Mouse (Mus musculus) midbrain, embryonic 14.5 days (tissue): ENCODE measurements around the gene Sumo3. TPM values are rescaled to one million over a fixed set of nuclear protein-coding genes. Genes with fewer than 3 reads are reported as not detected.
A peak's percentile ranks its signal among the peaks of the same experiment; 100 is the strongest.

Experiments
- ATAC-seq: fragments of 200-750 bp; cut with Nextera tagmentation; 2 replicates; pipeline ENCODE4 v1.8.0; 2017; ENCODE audit warnings: moderate number of reproducible peaks, moderate library complexity; ENCODE audit not compliant: low FRiP score, low TSS enrichment
- DNase-seq: peaks from one replicate; pipeline ENCODE4 v3.0.0-alpha.2; 2015
- H3K27ac ChIP-seq: fragments of 300-500 bp; sonication (generic); replicated peaks from 2 replicates; pipeline ENCODE4 v1.5.1; 2014; ENCODE audit warnings: mild to moderate bottlenecking, low read depth, low read length, moderate library complexity
- H3K27me3 ChIP-seq: fragments of 300-500 bp; sonication (generic); 2 replicates; pipeline ENCODE4 v1.6.1; 2014; ENCODE audit warnings: low read length, control low read depth, mixed read lengths; ENCODE audit not compliant: control insufficient read depth, insufficient read depth
- H3K36me3 ChIP-seq: fragments of 300-500 bp; sonication (generic); 2 replicates; pipeline ENCODE4 v1.6.1; 2014; ENCODE audit warnings: low read length, control low read depth; ENCODE audit not compliant: control insufficient read depth, insufficient read depth
- H3K4me1 ChIP-seq: fragments of 300-500 bp; sonication (generic); 2 replicates; pipeline ENCODE4 v1.6.1; 2014; ENCODE audit warnings: mild to moderate bottlenecking, antibody characterized with exemption, low read length, control low read depth; ENCODE audit not compliant: control insufficient read depth, insufficient read depth
- H3K4me2 ChIP-seq: fragments of 300-500 bp; sonication (generic); 2 replicates; pipeline ENCODE4 v1.6.1; 2014; ENCODE audit warnings: mild to moderate bottlenecking, low read length, moderate library complexity
- H3K4me3 ChIP-seq: fragments of 300-500 bp; sonication (generic); replicated peaks from 2 replicates; pipeline ENCODE4 v1.5.1; 2014; ENCODE audit warnings: low read depth, low read length
- H3K9ac ChIP-seq: fragments of 300-500 bp; sonication (generic); replicated peaks from 2 replicates; pipeline ENCODE4 v1.6.1; 2014; ENCODE audit warnings: mild to moderate bottlenecking, low read length, moderate library complexity
- H3K9me3 ChIP-seq: fragments of 300-500 bp; sonication (generic); 2 replicates; pipeline ENCODE4 v1.6.1; 2016; ENCODE audit warnings: low read length, control low read depth, mixed read lengths; ENCODE audit not compliant: control insufficient read depth
- WGBS: fragments of 180-500 bp; shearing (Covaris S2); extraction: QIAGEN DNeasy Blood & Tissue Kit; methylation state at CpG from one replicate; pipeline ENCODE4 v1.1.7; 2014; 5-methylcytosine and 5-hydroxymethylcytosine counted together
- polyA plus RNA-seq: library from polyadenylated mRNA; unstranded; fragments of >200 nt; fragmentation: Nextera tagmentation; extraction: Ambion mirVana; gene quantifications from 2 replicates; pipeline ENCODE4 v1.2.1, GENCODE M21; 2014

The Sumo3 gene
- polyA plus RNA-seq, 1 experiment from 2014 or later, result 253 TPM

DNA sequence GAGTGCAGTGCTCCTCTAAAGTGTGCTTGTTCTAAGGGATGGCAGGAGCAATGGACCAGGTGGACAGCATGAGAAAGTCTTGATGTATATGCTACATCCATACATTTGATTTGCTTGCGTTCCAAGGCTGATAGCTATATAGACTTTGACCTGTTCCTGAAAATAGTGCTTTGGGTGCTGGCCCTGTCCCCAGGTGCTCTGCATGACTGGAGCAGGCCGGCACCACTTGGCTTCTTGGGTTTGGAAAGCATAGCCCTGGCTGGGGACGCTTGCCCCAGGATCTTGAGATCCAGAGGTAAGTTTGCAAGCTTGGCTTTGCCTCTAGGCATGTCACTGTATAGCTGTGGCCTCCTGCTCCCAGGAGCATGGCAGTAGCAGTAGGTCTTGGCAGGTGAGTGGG lies 19.3 kb upstream of the Sumo3 start:
- no peak for ATAC-seq
- H3K27ac ChIP-seq, result no peak overlapping the region
- H3K27me3 ChIP-seq, result no peaks in the 10 kb centered on the region
- H3K9me3 ChIP-seq, result no peaks in the 10 kb centered on the region
- 89% methylated on average over 3 of the region's 3 CpGs for WGBS
- no peak overlapping the region for H3K4me3 ChIP-seq
- H3K4me2 ChIP-seq, result no peak overlapping the region
- H3K36me3 ChIP-seq, result peaks cover 38% of the 10 kb centered on the region
- H3K4me1 ChIP-seq, result peaks cover 12% of the 10 kb centered on the region
- no peak overlapping the region for H3K9ac ChIP-seq
- DNase-seq, result no peak

DNA sequence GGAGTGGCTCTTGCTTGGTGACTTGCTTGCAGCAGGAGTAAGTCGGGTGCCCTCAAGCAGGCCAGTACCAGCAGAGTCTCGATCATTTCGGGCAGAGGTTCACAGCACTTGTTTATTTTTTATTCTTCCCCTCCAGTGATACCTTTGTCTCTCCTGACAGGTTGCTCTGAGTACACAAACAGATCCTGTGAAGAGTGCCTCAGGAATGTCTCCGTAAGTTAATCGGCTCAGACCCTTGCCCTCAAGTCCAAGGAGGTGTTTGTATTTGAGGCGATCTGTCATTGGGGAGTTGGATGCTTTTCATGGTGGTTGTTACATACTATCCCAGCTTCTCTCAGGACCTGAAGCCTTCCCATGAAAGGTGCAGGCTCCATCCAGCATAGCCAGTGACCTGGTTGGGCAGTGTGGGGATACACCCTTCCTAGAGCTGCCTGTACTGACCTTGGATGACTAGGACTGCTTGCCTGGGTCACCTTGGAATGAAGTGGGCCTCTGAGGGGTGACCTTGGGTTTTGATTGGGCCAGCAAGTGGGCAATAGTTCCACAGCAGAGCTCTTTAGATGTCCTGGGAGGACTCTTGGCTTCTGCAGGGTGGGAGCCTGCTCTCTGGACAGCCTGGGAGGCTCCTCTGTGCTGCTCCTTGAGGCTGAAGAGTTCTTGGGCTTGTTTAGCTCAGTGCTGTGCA lies 18.7 kb upstream of the Sumo3 start:
- ATAC-seq, result no peak

DNA sequence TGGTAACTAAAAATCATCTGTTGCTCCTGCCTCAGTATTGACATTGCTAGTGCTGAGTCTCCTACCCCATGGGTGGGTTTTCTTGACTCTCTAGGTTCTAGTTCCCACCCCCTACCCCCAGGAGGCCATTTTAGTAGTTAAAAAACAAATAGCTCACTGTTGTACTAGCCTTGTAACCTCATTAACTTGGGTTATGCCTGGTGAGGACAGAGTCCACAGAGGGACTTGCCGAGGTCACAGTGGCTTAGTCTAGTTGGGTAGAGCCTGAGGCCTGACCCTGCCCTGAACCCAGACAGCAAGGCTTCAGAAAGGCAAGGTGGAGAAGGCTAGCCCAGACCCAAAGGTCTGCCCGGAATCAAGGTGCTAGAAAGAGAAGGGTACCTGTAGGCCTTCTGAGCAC lies 17.9 kb upstream of the Sumo3 start:
- Histone ChIP-seq H3K4me1 (peaks cover 3% of the 10 kb centered on the region), H3K4me3 (no peak overlapping the region), H3K4me2 (no peak overlapping the region), H3K36me3 (peaks cover 49% of the 10 kb centered on the region), H3K9me3 (no peaks in the 10 kb centered on the region), H3K9ac (no peak overlapping the region), H3K27me3 (no peaks in the 10 kb centered on the region), H3K27ac (no peak overlapping the region)
- no peak for ATAC-seq
- 79% methylated on average over 2 of the region's 2 CpGs for WGBS
- DNase-seq, result no peak

More for the DNA sequence above, 18.7 kb upstream of the Sumo3 start:
- Histone ChIP-seq H3K4me2 (no peak overlapping the region), H3K4me1 (peaks cover 11% of the 10 kb centered on the region), H3K27ac (no peak overlapping the region), H3K4me3 (no peak overlapping the region), H3K36me3 (peaks cover 44% of the 10 kb centered on the region), H3K9me3 (no peaks in the 10 kb centered on the region), H3K9ac (no peak overlapping the region), H3K27me3 (no peaks in the 10 kb centered on the region)
- DNase-seq, result no peak
- 94% methylated on average over 6 of the region's 6 CpGs for WGBS

DNA sequence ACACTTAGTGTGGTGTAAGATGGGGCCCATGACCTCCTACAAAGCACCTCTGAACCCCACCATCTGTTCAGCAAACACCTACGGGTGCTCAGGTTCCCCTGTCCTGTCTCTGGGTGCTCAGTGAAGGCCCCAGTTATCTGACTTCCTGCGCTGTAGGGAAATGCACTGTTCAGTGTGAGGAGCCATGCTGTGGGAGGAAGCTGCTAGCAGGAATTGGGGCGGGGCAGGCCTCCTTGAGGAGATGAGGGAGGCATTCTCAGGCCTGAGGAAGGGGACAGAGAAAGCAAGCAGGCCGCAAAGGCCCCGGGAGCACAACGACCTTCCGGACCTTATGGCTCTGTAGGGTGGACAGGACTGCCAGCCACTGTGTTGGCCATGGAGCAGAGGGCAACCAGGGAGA lies 16.8 kb upstream of the Sumo3 start:
- DNase-seq (no peak), ATAC-seq (no peak)
- Histone ChIP-seq H3K4me2 (no peak overlapping the region), H3K27me3 (no peaks in the 10 kb centered on the region), H3K4me1 (no peaks in the 10 kb centered on the region), H3K9me3 (no peaks in the 10 kb centered on the region), H3K9ac (no peak overlapping the region), H3K36me3 (peaks cover 60% of the 10 kb centered on the region), H3K27ac (0 out of 2 replicates have a peak overlapping the region, but pooled peaks have one; percentile 5), H3K4me3 (no peak overlapping the region)
- 92% methylated on average over 7 of the region's 7 CpGs for WGBS

DNA sequence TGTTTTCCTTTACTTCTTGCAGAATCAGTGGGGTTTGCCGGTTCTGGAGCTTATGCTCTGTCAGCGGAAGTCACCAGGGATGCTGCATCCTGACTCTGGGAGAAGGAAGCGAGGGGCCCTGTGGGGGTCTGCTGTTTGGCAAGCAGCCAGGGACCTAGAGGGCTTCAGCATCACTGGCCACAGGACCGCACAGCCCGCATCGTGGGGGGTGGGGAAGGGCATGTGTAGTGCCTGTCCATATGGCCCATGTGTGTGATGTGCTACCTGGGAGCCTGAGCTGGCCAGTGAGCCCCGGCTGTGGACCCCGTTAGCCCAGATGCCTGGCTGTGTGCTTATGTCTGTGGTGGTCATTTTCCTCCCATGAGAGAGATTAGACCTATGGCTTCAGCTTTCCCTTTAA lies 16.1 kb upstream of the Sumo3 start:
- H3K9me3 ChIP-seq, result no peaks in the 10 kb centered on the region
- no peak overlapping the region for H3K27ac ChIP-seq
- no peak overlapping the region for H3K9ac ChIP-seq
- DNase-seq, result no peak
- ATAC-seq, result no peak
- WGBS, result 79% methylated on average over 8 of the region's 8 CpGs
- H3K4me1 ChIP-seq, result no peaks in the 10 kb centered on the region
- H3K36me3 ChIP-seq, result peaks cover 66% of the 10 kb centered on the region
- H3K4me2 ChIP-seq, result no peak overlapping the region
- H3K4me3 ChIP-seq, result no peak overlapping the region
- no peaks in the 10 kb centered on the region for H3K27me3 ChIP-seq

DNA sequence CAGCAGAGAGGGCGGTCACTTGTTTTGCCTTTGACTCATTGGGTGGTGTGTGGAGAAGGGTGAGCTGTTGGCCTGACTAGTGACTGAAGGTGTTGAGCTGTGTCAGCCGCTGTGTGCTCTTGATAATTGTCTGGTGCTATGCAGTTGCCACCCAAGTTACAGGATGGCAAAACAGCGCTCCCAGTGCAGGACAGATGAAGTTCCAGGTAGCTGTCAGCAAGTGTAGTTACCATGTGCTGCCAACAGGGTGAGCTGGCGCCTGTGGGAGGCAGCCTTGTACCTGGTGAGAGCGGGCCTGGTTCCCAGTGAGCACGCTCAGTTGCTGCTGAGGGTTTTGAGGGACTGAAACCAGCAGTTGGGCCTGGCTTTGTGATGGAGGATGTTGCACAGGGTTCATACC lies 15.1 kb upstream of the Sumo3 start:
- DNase-seq (peak; percentile 59), ATAC-seq (peak; percentile 20; the same call in 1 of the 2 replicates)
- Histone ChIP-seq H3K36me3 (peaks cover 77% of the 10 kb centered on the region), H3K4me1 (no peaks in the 10 kb centered on the region), H3K4me3 (no peak overlapping the region), H3K9ac (no peak overlapping the region), H3K27me3 (no peaks in the 10 kb centered on the region), H3K9me3 (no peaks in the 10 kb centered on the region), H3K4me2 (no peak overlapping the region), H3K27ac (no peak overlapping the region)
- 39% methylated on average over 6 of the region's 6 CpGs for WGBS

DNA sequence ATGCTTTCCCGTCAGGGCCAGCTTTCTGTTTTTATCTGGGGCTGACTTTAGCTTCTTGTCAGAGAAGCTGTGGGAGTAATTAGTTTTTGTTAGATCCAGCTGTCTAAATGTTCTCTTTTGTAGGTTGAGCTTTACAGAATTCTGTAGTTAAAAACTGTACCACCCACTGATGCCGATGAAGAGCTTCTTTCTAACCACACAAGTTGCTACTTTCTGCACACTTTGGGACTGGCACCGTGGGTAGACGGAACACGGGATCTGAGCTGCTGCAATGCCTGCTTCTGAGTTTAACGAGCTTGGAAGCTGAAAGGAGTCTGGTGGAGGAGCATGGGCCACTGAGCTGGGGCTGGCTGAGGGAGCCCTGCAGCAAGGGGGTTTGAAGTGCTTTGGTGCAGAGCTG lies 14.4 kb upstream of the Sumo3 start:
- ATAC-seq, result no peak
- Histone ChIP-seq H3K9me3 (no peaks in the 10 kb centered on the region), H3K4me2 (no peak overlapping the region), H3K36me3 (peaks cover 84% of the 10 kb centered on the region), H3K4me1 (no peaks in the 10 kb centered on the region), H3K4me3 (no peak overlapping the region), H3K9ac (no peak overlapping the region), H3K27me3 (no peaks in the 10 kb centered on the region), H3K27ac (no peak overlapping the region)
- DNase-seq, result no peak
- WGBS, result 85% methylated on average over 6 of the region's 6 CpGs

DNA sequence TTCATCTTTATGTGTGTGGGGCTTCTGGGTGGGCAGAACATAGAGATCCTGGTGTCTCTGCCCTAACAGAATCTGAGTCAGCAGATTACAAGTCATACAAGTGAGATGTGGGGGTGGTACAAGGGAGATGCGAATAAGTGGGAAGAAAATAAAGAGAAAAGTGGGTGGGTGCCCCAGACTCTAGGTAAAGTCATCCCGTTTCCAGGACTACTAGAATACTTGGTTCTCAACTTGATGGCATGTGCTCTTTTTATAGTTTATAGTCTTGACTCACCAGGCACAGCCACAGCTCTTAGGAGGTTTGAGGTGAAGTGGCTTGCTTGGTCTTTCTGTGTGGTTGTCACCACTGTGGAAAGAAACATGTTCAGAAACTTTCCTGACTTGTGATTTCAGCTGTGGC lies 9.8 kb upstream of the Sumo3 start:
- H3K27ac ChIP-seq, result no peak overlapping the region
- no peak overlapping the region for H3K9ac ChIP-seq
- DNase-seq (no peak), ATAC-seq (no peak)
- WGBS, result 88% methylated on average over 2 of the region's 2 CpGs
- peaks cover 82% of the 10 kb centered on the region for H3K36me3 ChIP-seq
- no peak overlapping the region for H3K4me3 ChIP-seq
- H3K9me3 ChIP-seq, result no peaks in the 10 kb centered on the region
- no peaks in the 10 kb centered on the region for H3K4me1 ChIP-seq
- H3K27me3 ChIP-seq, result no peaks in the 10 kb centered on the region
- H3K4me2 ChIP-seq, result no peak overlapping the region

DNA sequence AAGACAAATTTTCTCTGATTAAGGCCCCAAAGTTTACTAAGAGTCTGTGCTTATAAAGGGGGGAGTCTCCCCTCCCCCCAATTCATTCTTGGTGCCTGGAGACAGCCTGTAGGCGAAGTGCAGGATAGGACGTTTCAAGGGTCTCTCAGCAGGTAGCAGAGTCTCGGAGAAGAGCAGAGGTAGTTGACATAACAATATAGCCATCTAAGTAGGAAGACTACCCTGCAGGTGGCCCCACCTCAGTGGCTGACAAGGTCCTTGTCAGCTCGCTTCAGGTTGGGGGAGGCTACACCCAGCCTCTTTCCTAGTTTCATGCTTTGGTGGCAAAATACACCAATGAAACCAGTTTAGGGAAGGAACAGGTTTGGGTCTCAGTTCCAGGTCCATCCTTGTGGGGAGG lies 2.9 kb upstream of the Sumo3 start:
- Histone ChIP-seq H3K4me2 (no peak overlapping the region), H3K27me3 (no peaks in the 10 kb centered on the region), H3K4me3 (no peak overlapping the region), H3K9ac (no peak overlapping the region), H3K4me1 (peaks cover 12% of the 10 kb centered on the region), H3K9me3 (no peaks in the 10 kb centered on the region), H3K27ac (no peak overlapping the region), H3K36me3 (peaks cover 16% of the 10 kb centered on the region)
- DNase-seq, result no peak
- no peak for ATAC-seq
- WGBS, result 53% methylated on average over 4 of the region's 4 CpGs
